Mouse (Mus musculus): Measurements from ENCODE around the gene Fam69a. TPM values are rescaled to one million over a fixed set of nuclear protein-coding genes. Genes with fewer than 3 reads are reported as not detected.

Fam69a gene
- polyA plus RNA-seq, 1 experiment from 2014 or later: 17.0 TPM

DNA sequence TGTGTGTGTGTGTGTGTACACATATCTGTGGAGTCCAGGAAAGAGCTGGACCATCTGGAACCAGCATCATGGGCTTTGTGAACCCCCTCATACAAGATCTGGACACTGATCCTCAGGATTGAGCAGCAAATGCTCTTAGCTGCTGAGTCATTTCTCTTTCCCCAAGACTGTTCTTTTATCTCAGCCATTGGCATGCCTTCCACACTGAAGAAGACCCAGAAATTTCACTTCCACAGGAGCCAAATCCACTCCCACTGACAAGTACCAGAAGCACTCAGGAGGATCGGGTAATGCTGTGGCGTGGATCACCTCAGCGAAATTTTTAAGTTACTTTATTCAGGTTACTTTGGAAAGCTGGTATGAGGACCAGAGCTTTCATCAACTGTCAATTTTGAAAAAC is 18.8 kb downstream of the Fam69a start:
- DNase-seq (ENCODE audit: low read depth, low spot score) (no peak), ATAC-seq (no peak)
- ChIA-PET CTCF (interaction anchor here (1.0 to 3.4 kb wide), 4 partner anchors 9 to 47 kb away, joined by 3 to 17 read pairs (median 7); no protein-coding TSS in a partner anchor), POLR2A (no interaction called here)
- in situ Hi-C loops (cut with MboI; ENCODE audit: low pct_unique_long_range_greater_than_20kb): no loop called here
- no peak for TF ChIP-seq CTCF (IDR thresholded peaks at IDR 0.05)
- no peaks in the 10 kb centered on the region for H3K27me3 ChIP-seq

GRCm38 (mm10) chr5:107966841-107967457 is 19.9 kb downstream of the Fam69a start:
- in situ Hi-C loops (cut with MboI; ENCODE audit: low pct_unique_long_range_greater_than_20kb): no loop called here
- CTCF ChIA-PET: interaction anchor here (1.0 to 3.4 kb wide), 3 partner anchors 10 to 46 kb away, joined by 3 to 11 read pairs (median 3); no protein-coding TSS in a partner anchor

GRCm38 (mm10) chr5:107966156-107966555 is 20.7 kb downstream of the Fam69a start:
- ChIA-PET CTCF (interaction anchor here (1.0 to 3.4 kb wide), 4 partner anchors 11 to 45 kb away, joined by 3 to 11 read pairs (median 3); no protein-coding TSS in a partner anchor), POLR2A (interaction anchor here (0.6 kb wide), 1 partner anchor 113 kb away, joined by 3 read pairs; no protein-coding TSS in a partner anchor)
- no peaks in the 10 kb centered on the region for H3K27me3 ChIP-seq
- no peak for TF ChIP-seq CTCF (IDR thresholded peaks at IDR 0.05)
- in situ Hi-C loops (cut with MboI; ENCODE audit: low pct_unique_long_range_greater_than_20kb): no loop called here
- ATAC-seq: no peak
- DNase-seq (ENCODE audit: low read depth, low spot score): no peak

More at GRCm38 (mm10) chr5:107966841-107967457, 19.9 kb downstream of the Fam69a start:
- POLR2A ChIA-PET: interaction anchor here (0.6 to 0.7 kb wide), 4 partner anchors 8 to 325 kb away, joined by 3 to 6 read pairs (median 4); no protein-coding TSS in a partner anchor
- TF ChIP-seq CTCF (IDR thresholded peaks at IDR 0.05): no peak
- no peaks in the 10 kb centered on the region for H3K27me3 ChIP-seq
- DNase-seq (ENCODE audit: low read depth, low spot score) (no peak), ATAC-seq (no peak)

DNA sequence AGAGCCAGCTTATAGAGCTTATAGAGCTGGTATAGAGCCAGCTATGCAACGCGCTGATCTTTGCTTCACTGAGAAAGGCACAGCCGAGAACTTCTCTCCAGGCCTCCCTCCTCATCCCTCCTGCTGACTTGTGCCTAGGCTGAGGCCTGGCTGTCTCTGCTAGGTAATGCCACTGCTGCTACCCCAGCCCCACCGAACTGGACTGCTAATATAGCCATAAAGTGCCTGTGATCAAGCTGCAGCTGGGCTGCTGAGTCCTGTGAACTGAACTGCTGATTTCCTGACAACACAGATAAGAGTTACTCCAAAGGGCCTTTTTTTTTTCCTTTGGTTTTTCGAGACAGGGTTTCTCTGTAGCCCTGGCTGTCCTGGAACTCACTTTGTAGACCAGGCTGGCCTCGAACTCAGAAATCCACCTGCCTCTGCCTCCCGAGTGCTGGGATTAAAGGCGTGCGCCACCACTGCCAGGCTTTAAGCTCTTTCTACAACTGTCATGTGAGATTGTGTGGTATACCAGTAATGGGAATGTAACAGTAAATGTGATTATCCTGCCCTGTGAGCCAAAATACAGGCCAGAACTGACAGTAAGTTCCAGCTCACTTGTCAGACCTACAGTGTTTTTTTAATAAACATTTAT is 21.4 kb downstream of the Fam69a start:
- POLR2A ChIA-PET: no interaction called here
- DNase-seq (ENCODE audit: low read depth, low spot score) (no peak), ATAC-seq (no peak)
- H3K27me3 ChIP-seq: no peaks in the 10 kb centered on the region
- in situ Hi-C loops (cut with MboI; ENCODE audit: low pct_unique_long_range_greater_than_20kb): no loop called here
- no peak for TF ChIP-seq CTCF (IDR thresholded peaks at IDR 0.05)
- CTCF ChIA-PET: interaction anchor here (0.9 to 3.4 kb wide), 3 partner anchors 11 to 17 kb away, joined by 3 to 11 read pairs (median 3); no protein-coding TSS in a partner anchor

DNA sequence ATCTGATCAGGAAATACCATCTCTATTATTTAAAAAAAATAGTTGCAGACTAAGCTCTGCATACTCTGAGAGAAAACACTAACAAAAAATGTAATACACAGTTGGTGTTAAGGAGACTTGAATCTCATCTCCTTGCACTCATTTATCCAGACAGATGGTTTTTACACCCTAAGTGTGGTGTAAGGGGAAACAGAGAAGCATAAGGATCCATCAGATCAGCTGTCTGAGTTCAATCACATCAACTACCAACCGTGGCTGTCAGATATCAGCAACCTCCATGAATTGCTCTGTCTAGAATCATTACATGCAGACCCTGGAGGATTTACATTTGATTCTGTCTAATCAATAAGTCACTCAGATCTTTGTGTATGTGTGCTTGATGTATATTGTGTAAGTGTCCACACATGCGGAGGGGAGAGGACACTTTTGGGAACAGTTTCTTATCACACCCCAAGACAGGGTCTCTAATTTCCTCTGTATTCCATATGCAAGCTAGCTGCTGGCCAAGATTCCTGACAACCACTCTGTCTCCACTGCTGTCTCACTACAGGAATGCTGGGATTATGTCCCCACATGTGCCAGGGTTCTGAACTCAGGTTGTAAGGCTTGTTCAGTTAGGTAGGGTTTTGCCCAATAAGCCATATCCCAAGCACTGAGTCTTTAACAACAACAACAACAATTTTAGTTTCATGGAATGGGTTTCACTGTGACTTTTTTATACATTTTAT is 22.7 kb downstream of the Fam69a start:
- in situ Hi-C loops (cut with MboI; ENCODE audit: low pct_unique_long_range_greater_than_20kb): no loop called here
- ATAC-seq: no peak
- TF ChIP-seq CTCF (IDR thresholded peaks at IDR 0.05): no peak
- CTCF ChIA-PET: interaction anchor here (0.8 to 1.7 kb wide), 5 partner anchors 11 to 43 kb away, joined by 3 to 6 read pairs (median 3); no protein-coding TSS in a partner anchor
- no peaks in the 10 kb centered on the region for H3K27me3 ChIP-seq
- no peak for DNase-seq (ENCODE audit: low read depth, low spot score)
- POLR2A ChIA-PET: interaction anchor here (0.8 kb wide), 2 partner anchors 9 to 12 kb away, joined by 3 read pairs; no protein-coding TSS in a partner anchor

- ChIA-PET CTCF (interaction anchor here (1.4 to 1.6 kb wide), 3 partner anchors 14 to 27 kb away, joined by 3 to 5 read pairs (median 4); no protein-coding TSS in a partner anchor), POLR2A (no interaction called here)
- no peaks in the 10 kb centered on the region for H3K27me3 ChIP-seq
- ATAC-seq (no peak), DNase-seq (ENCODE audit: low read depth, low spot score) (no peak)
- no peak for TF ChIP-seq CTCF (IDR thresholded peaks at IDR 0.05)
- in situ Hi-C loops (cut with MboI; ENCODE audit: low pct_unique_long_range_greater_than_20kb): no loop called here
Measured at GRCm38 (mm10) chr5:107961438-107962251, 25.2 kb downstream of the Fam69a start.

DNA sequence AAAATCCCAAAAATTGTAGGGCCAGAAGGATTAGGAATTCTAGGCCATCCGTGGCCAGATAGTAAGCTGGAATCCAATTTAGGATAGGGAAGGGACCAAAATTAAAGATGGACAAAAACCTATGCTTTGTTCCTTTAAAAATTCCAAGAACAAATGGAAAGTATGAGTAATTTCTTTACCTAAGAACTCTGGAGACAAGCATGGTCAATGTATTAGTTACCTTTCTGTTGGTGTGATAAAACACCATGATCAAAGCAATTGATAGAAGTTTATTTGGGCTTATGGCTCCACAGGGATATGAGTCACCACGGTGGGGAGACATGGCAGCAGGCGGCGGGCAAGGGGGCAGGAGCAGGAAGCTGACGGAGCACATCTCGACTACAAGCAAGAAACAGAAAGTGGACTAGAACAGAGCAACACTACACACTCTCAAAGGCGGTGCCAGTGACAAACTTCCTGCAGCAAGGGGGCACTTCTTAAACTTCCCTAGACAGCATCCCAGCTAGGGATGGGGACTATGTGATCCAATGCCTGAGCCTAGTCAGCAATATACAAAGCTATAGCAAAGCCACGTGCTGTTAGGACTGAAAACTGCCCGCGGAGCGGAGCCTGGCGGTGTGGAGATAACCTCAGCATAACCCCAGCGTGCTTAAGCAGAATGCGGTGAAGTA is 26.2 kb downstream of the Fam69a start:
- DNase-seq (ENCODE audit: low read depth, low spot score) (no peak), ATAC-seq (no peak)
- ChIA-PET CTCF (interaction anchor here (1.4 kb wide), 1 partner anchor 28 kb away, joined by 3 read pairs; no protein-coding TSS in a partner anchor), POLR2A (no interaction called here)
- no peak for TF ChIP-seq CTCF (IDR thresholded peaks at IDR 0.05)
- in situ Hi-C loops (cut with MboI; ENCODE audit: low pct_unique_long_range_greater_than_20kb): no loop called here
- H3K27me3 ChIP-seq: no peaks in the 10 kb centered on the region

DNA sequence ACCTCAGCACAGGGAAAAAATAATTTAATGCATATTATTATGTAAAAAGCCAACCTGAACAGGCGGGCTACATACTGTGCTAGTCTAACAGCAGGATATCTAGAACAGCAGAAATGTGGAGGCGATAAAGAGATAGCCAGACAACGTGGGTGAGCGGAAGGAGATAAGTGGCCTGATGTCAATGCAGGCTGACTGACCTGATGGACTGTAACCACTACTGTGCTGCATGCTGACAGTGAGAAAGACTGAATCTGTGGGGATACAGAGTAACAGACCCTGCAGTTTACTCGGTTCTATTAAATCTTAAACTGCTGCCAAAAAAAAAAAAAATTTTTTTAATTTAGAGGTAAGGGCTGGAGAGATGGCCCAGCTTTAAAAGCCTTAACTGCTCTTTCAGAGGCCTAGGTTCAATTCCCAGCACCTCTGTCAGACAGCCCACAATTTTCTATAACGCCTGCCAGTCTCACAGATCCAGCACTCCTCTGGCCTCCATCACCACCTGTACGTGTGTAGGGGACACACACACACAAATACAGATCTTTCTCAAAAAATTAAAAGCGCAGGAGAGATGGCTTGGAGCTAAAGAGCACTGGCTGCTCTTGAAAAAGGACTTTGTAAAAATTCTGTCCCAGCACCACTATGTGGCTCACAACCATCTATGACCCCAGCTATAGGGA is 27.1 kb downstream of the Fam69a start:
- ChIA-PET POLR2A (no interaction called here), CTCF (interaction anchor here (1.2 kb wide), 1 partner anchor 10 kb away, joined by 3 read pairs; no protein-coding TSS in a partner anchor)
- DNase-seq (ENCODE audit: low read depth, low spot score) (no peak), ATAC-seq (no peak)
- no peak for TF ChIP-seq CTCF (IDR thresholded peaks at IDR 0.05)
- in situ Hi-C loops (cut with MboI; ENCODE audit: low pct_unique_long_range_greater_than_20kb): no loop called here
- no peaks in the 10 kb centered on the region for H3K27me3 ChIP-seq

DNA sequence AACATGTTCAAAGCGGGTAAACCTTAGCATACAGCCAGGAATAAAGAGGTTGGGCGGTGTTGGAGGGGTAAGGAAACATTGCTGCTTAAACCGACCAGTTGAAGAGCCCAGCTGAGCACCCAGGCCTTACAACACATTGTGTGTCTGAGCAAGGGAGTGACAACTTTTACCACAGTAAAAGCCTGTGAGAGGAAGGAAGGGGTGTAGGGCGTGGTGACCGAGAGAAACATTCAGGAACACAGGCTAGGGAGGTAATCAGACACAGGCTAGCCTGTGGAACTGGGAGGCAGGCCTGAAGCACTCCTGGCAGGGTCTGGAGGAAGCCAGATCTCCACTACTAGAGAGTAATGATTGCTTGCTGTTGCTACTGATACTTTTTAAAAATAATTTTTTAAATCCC is 36.2 kb downstream of the Fam69a start:
- no peak for TF ChIP-seq CTCF (IDR thresholded peaks at IDR 0.05)
- ChIA-PET CTCF (interaction anchor here (1.0 to 1.4 kb wide), 2 partner anchors 13 to 35 kb away, joined by 3 read pairs; no protein-coding TSS in a partner anchor), POLR2A (no interaction called here)
- H3K27me3 ChIP-seq: no peaks in the 10 kb centered on the region
- ATAC-seq (no peak), DNase-seq (ENCODE audit: low read depth, low spot score) (no peak)
- in situ Hi-C loops (cut with MboI; ENCODE audit: low pct_unique_long_range_greater_than_20kb): no loop called here

All from Patski (cell line).